Mouse (Mus musculus) midbrain, embryonic 14.5 days (tissue): ENCODE measurements around the gene Anks1b. TPM values are rescaled to one million over a fixed set of nuclear protein-coding genes. Genes with fewer than 3 reads are reported as not detected.

Source experiments
- ATAC-seq: fragments of 200-750 bp; cut with Nextera tagmentation; 2 replicates; pipeline ENCODE4 v1.8.0; 2017; ENCODE audit warnings: moderate number of reproducible peaks, moderate library complexity; ENCODE audit not compliant: low FRiP score, low TSS enrichment
- DNase-seq: peaks from one replicate; pipeline ENCODE4 v3.0.0-alpha.2; 2015
- H3K27ac ChIP-seq: fragments of 300-500 bp; sonication (generic); replicated peaks from 2 replicates; pipeline ENCODE4 v1.5.1; 2014; ENCODE audit warnings: mild to moderate bottlenecking, low read depth, low read length, moderate library complexity
- H3K27me3 ChIP-seq: fragments of 300-500 bp; sonication (generic); 2 replicates; pipeline ENCODE4 v1.6.1; 2014; ENCODE audit warnings: low read length, control low read depth, mixed read lengths; ENCODE audit not compliant: control insufficient read depth, insufficient read depth
- H3K36me3 ChIP-seq: fragments of 300-500 bp; sonication (generic); 2 replicates; pipeline ENCODE4 v1.6.1; 2014; ENCODE audit warnings: low read length, control low read depth; ENCODE audit not compliant: control insufficient read depth, insufficient read depth
- H3K4me1 ChIP-seq: fragments of 300-500 bp; sonication (generic); 2 replicates; pipeline ENCODE4 v1.6.1; 2014; ENCODE audit warnings: mild to moderate bottlenecking, antibody characterized with exemption, low read length, control low read depth; ENCODE audit not compliant: control insufficient read depth, insufficient read depth
- H3K4me2 ChIP-seq: fragments of 300-500 bp; sonication (generic); 2 replicates; pipeline ENCODE4 v1.6.1; 2014; ENCODE audit warnings: mild to moderate bottlenecking, low read length, moderate library complexity
- H3K4me3 ChIP-seq: fragments of 300-500 bp; sonication (generic); replicated peaks from 2 replicates; pipeline ENCODE4 v1.5.1; 2014; ENCODE audit warnings: low read depth, low read length
- H3K9ac ChIP-seq: fragments of 300-500 bp; sonication (generic); replicated peaks from 2 replicates; pipeline ENCODE4 v1.6.1; 2014; ENCODE audit warnings: mild to moderate bottlenecking, low read length, moderate library complexity
- H3K9me3 ChIP-seq: fragments of 300-500 bp; sonication (generic); 2 replicates; pipeline ENCODE4 v1.6.1; 2016; ENCODE audit warnings: low read length, control low read depth, mixed read lengths; ENCODE audit not compliant: control insufficient read depth
- WGBS: fragments of 180-500 bp; shearing (Covaris S2); extraction: QIAGEN DNeasy Blood & Tissue Kit; methylation state at CpG from one replicate; pipeline ENCODE4 v1.1.7; 2014; 5-methylcytosine and 5-hydroxymethylcytosine counted together
- polyA plus RNA-seq: library from polyadenylated mRNA; unstranded; fragments of >200 nt; fragmentation: Nextera tagmentation; extraction: Ambion mirVana; gene quantifications from 2 replicates; pipeline ENCODE4 v1.2.1, GENCODE M21; 2014

Gene Anks1b
- polyA plus RNA-seq, 1 experiment from 2014 or later: 73.1 TPM

- Histone ChIP-seq H3K9me3 (no peaks in the 10 kb centered on the region), H3K4me1 (no peaks in the 10 kb centered on the region), H3K4me3 (no peak overlapping the region), H3K4me2 (no peak overlapping the region), H3K36me3 (no peaks in the 10 kb centered on the region), H3K27me3 (no peaks in the 10 kb centered on the region), H3K9ac (no peak overlapping the region), H3K27ac (no peak overlapping the region)
- ATAC-seq (no peak), DNase-seq (no peak)
- 91% methylated on average over 8 of the region's 8 CpGs for whole genome bisulfite sequencing
Observed at GRCm38 (mm10) chr10:90983046-90983445, 1109.7 kb downstream of the Anks1b start.

GRCm38 (mm10) chr10:90990340-90990739, 1117.0 kb downstream of the Anks1b start:
- Histone ChIP-seq H3K9me3 (no peaks in the 10 kb centered on the region), H3K36me3 (peaks cover 13% of the 10 kb centered on the region), H3K27me3 (no peaks in the 10 kb centered on the region), H3K9ac (no peak overlapping the region), H3K27ac (no peak overlapping the region), H3K4me2 (no peak overlapping the region), H3K4me1 (no peaks in the 10 kb centered on the region), H3K4me3 (no peak overlapping the region)
- ATAC-seq (no peak), DNase-seq (no peak)
- WGBS: 91% methylated on average over 6 of the region's 6 CpGs

- H3K9ac ChIP-seq: no peak overlapping the region
- no peaks in the 10 kb centered on the region for H3K9me3 ChIP-seq
- H3K4me1 ChIP-seq: no peaks in the 10 kb centered on the region
- H3K27ac ChIP-seq: no peak overlapping the region
- ATAC-seq: no peak
- no peak overlapping the region for H3K4me3 ChIP-seq
- H3K36me3 ChIP-seq: peaks cover 26% of the 10 kb centered on the region
- H3K27me3 ChIP-seq: no peaks in the 10 kb centered on the region
- WGBS: 88% methylated on average over 6 of the region's 6 CpGs
- DNase-seq: no peak
- H3K4me2 ChIP-seq: no peak overlapping the region
Observed at GRCm38 (mm10) chr10:90992237-90992636, 1118.9 kb downstream of the Anks1b start.

GRCm38 (mm10) chr10:90993869-90994268, 1120.6 kb downstream of the Anks1b start:
- ATAC-seq: no peak
- DNase-seq: no peak
- 90% methylated on average over 5 of the region's 5 CpGs for WGBS
- Histone ChIP-seq H3K27ac (no peak overlapping the region), H3K4me1 (no peaks in the 10 kb centered on the region), H3K36me3 (peaks cover 28% of the 10 kb centered on the region), H3K4me2 (no peak overlapping the region), H3K27me3 (no peaks in the 10 kb centered on the region), H3K4me3 (no peak overlapping the region), H3K9me3 (no peaks in the 10 kb centered on the region), H3K9ac (no peak overlapping the region)

GRCm38 (mm10) chr10:90999899-91000298, 1126.6 kb downstream of the Anks1b start:
- H3K4me1 ChIP-seq: no peaks in the 10 kb centered on the region
- no peak overlapping the region for H3K4me2 ChIP-seq
- ATAC-seq (no peak), DNase-seq (no peak)
- no peak overlapping the region for H3K27ac ChIP-seq
- H3K36me3 ChIP-seq: peaks cover 18% of the 10 kb centered on the region
- H3K9me3 ChIP-seq: no peaks in the 10 kb centered on the region
- H3K4me3 ChIP-seq: no peak overlapping the region
- WGBS: 93% methylated on average over 5 of the region's 5 CpGs
- no peaks in the 10 kb centered on the region for H3K27me3 ChIP-seq
- no peak overlapping the region for H3K9ac ChIP-seq

GRCm38 (mm10) chr10:91001421-91001820, 1128.1 kb downstream of the Anks1b start:
- no peak for ATAC-seq

GRCm38 (mm10) chr10:91005858-91006538, 1132.7 kb downstream of the Anks1b start:
- 93% methylated on average over 12 of the region's 12 CpGs for WGBS
- DNase-seq (no peak), ATAC-seq (no peak)
- Histone ChIP-seq H3K27me3 (no peaks in the 10 kb centered on the region), H3K36me3 (peaks cover 8% of the 10 kb centered on the region), H3K27ac (no peak overlapping the region), H3K4me3 (no peak overlapping the region), H3K4me1 (no peaks in the 10 kb centered on the region), H3K9me3 (no peaks in the 10 kb centered on the region), H3K9ac (no peak overlapping the region), H3K4me2 (no peak overlapping the region)

More at GRCm38 (mm10) chr10:91001421-91001820, 1128.1 kb downstream of the Anks1b start:
- 74% methylated on average over 13 of the region's 13 CpGs for WGBS
- H3K4me3 ChIP-seq: no peak overlapping the region
- H3K4me2 ChIP-seq: no peak overlapping the region
- H3K36me3 ChIP-seq: peaks cover 9% of the 10 kb centered on the region; the same call in 1 of the 2 replicates
- no peak overlapping the region for H3K9ac ChIP-seq
- no peaks in the 10 kb centered on the region for H3K4me1 ChIP-seq
- no peaks in the 10 kb centered on the region for H3K27me3 ChIP-seq
- peak; percentile 14 for DNase-seq
- H3K9me3 ChIP-seq: no peaks in the 10 kb centered on the region
- no peak overlapping the region for H3K27ac ChIP-seq

Other genes starting within 250 kb of the Anks1b start
- 18.8 and 20.6 TPM in 2 replicates for gene Scyl2, start 187.2 kb upstream of the Anks1b start, polyA plus RNA-seq
- 53.8 and 63.0 TPM in 2 replicates for gene Actr6, start 141.2 kb upstream of the Anks1b start, polyA plus RNA-seq
- gene Uhrf1bp1l, start 128.5 kb upstream of the Anks1b start, polyA plus RNA-seq: 31.9 and 37.9 TPM in 2 replicates